Mouse (Mus musculus): ENCODE results near the gene Gm17067. TPM values are rescaled to one million over a fixed set of nuclear protein-coding genes. Genes with fewer than 3 reads are reported as not detected.
A peak's percentile ranks its signal among the peaks of the same experiment; 100 is the strongest.
"Not testable (repeated sequence)": the region's sequence is repeated elsewhere in the genome, so short reads cannot be mapped to it uniquely, and the experiment has no call there.

The Gm17067 gene
- not detected in 2 replicates for polyA plus RNA-seq (2016; fragmentation: Nextera tagmentation; extraction: Ambion mirVana)

GRCm38 (mm10) chr7:42726917-42727316, at the start of gene Gm17067:
Gene Gm17067 (minus strand): TSS chr7:42727017.
- peaks cover 15% of the 10 kb centered on the region; the same call in 1 of the 2 replicates for H3K9me3 ChIP-seq
- not testable (repeated sequence) for H3K4me1 ChIP-seq; H3K4me3 ChIP-seq; H3K36me3 ChIP-seq (replicated peaks); H3K27ac ChIP-seq (replicated peaks); DNase-seq (ENCODE audit: low spot score); H3K27me3 ChIP-seq (replicated peaks; ENCODE audit: low read depth, poor library complexity, severe bottlenecking)
- WGBS, result 89% methylated on average over 4 of the region's 4 CpGs

- H3K27ac ChIP-seq (replicated peaks), result no peak overlapping the region
- no peak for DNase-seq (ENCODE audit: low spot score)
- H3K4me3 ChIP-seq, result no peak overlapping the region
- 54% methylated on average over 20 of the region's 20 CpGs for WGBS
- no peaks in the 10 kb centered on the region for H3K4me1 ChIP-seq
- no peaks in the 10 kb centered on the region for H3K36me3 ChIP-seq (replicated peaks)
- H3K9me3 ChIP-seq, result peaks cover 9% of the 10 kb centered on the region
- no peaks in the 10 kb centered on the region for H3K27me3 ChIP-seq (replicated peaks; ENCODE audit: low read depth, poor library complexity, severe bottlenecking)
Observed at GRCm38 (mm10) chr7:42749836-42750235, 23.0 kb upstream of the Gm17067 start.

GRCm38 (mm10) chr7:42738536-42739210, 11.9 kb upstream of the Gm17067 start:
- H3K4me1 ChIP-seq, result no peaks in the 10 kb centered on the region
- H3K36me3 ChIP-seq (replicated peaks), result no peaks in the 10 kb centered on the region
- no peak overlapping the region for H3K4me3 ChIP-seq
- 90% methylated on average over 10 of the region's 10 CpGs for WGBS
- no peaks in the 10 kb centered on the region for H3K27me3 ChIP-seq (replicated peaks; ENCODE audit: low read depth, poor library complexity, severe bottlenecking)
- peaks cover 30% of the 10 kb centered on the region; the same call in 1 of the 2 replicates for H3K9me3 ChIP-seq
- no peak for DNase-seq (ENCODE audit: low spot score)
- no peak overlapping the region for H3K27ac ChIP-seq (replicated peaks)

GRCm38 (mm10) chr7:42693251-42693650, 33.6 kb downstream of the Gm17067 start:
- DNase-seq (ENCODE audit: low spot score), result peak; percentile 20
- Histone ChIP-seq H3K27ac (replicated peaks) (peak overlapping the region; percentile 81), H3K4me3 (peak overlapping the region; percentile 61)
- H3K36me3 ChIP-seq (replicated peaks); H3K4me1 ChIP-seq; H3K9me3 ChIP-seq; H3K27me3 ChIP-seq (replicated peaks; ENCODE audit: low read depth, poor library complexity, severe bottlenecking): not testable (repeated sequence)
- 4% methylated on average over 4 of the region's 4 CpGs for WGBS

- not testable (repeated sequence) for H3K36me3 ChIP-seq (replicated peaks); H3K9me3 ChIP-seq; H3K4me1 ChIP-seq; H3K27me3 ChIP-seq (replicated peaks; ENCODE audit: low read depth, poor library complexity, severe bottlenecking)
- DNase-seq (ENCODE audit: low spot score), result peak; percentile 83
- 1% methylated on average over 23 of the region's 23 CpGs for WGBS
- Histone ChIP-seq H3K27ac (replicated peaks) (peak within 1 kb of the TSS; percentile 81), H3K4me3 (peak within 1 kb of the TSS; percentile 61)
Observed at GRCm38 (mm10) chr7:42692362-42693158, 34.3 kb downstream of the Gm17067 start, which contains the start of gene Zfp975. Gene Zfp975 (minus strand): TSS chr7:42692742.

- H3K27ac ChIP-seq (replicated peaks); DNase-seq (ENCODE audit: low spot score); H3K4me3 ChIP-seq; H3K36me3 ChIP-seq (replicated peaks); H3K4me1 ChIP-seq; H3K27me3 ChIP-seq (replicated peaks; ENCODE audit: low read depth, poor library complexity, severe bottlenecking): not testable (repeated sequence)
- H3K9me3 ChIP-seq, result peaks cover 37% of the 10 kb centered on the region
- 89% methylated on average over 6 of the region's 6 CpGs for WGBS
Observed at GRCm38 (mm10) chr7:42680081-42680480, 46.7 kb downstream of the Gm17067 start.

GRCm38 (mm10) chr7:42679646-42680045, 47.2 kb downstream of the Gm17067 start:
- H3K4me3 ChIP-seq; DNase-seq (ENCODE audit: low spot score); H3K27me3 ChIP-seq (replicated peaks; ENCODE audit: low read depth, poor library complexity, severe bottlenecking); H3K27ac ChIP-seq (replicated peaks); H3K36me3 ChIP-seq (replicated peaks); H3K4me1 ChIP-seq: not testable (repeated sequence)
- H3K9me3 ChIP-seq, result peaks cover 36% of the 10 kb centered on the region

- Histone ChIP-seq H3K9me3 (peaks cover 49% of the 10 kb centered on the region), H3K36me3 (replicated peaks) (peaks cover 43% of the 10 kb centered on the region)
- H3K4me3 ChIP-seq; H3K27ac ChIP-seq (replicated peaks); H3K4me1 ChIP-seq; H3K27me3 ChIP-seq (replicated peaks; ENCODE audit: low read depth, poor library complexity, severe bottlenecking); DNase-seq (ENCODE audit: low spot score): not testable (repeated sequence)
- WGBS, result 75% methylated on average over 5 of the region's 5 CpGs
Observed at GRCm38 (mm10) chr7:42660140-42660539, 66.7 kb downstream of the Gm17067 start.

Other genes starting within 250 kb of the Gm17067 start
- gene Zfp141, start 221.3 kb downstream of the Gm17067 start, polyA plus RNA-seq (2016; fragmentation: Nextera tagmentation; extraction: Ambion mirVana), result 15.0 and 15.8 TPM in 2 replicates
- not detected in 2 replicates for gene Gm21028, start 148.4 kb downstream of the Gm17067 start, polyA plus RNA-seq (2016; fragmentation: Nextera tagmentation; extraction: Ambion mirVana)
- gene Zfp977, start 134.5 kb downstream of the Gm17067 start, polyA plus RNA-seq (2016; fragmentation: Nextera tagmentation; extraction: Ambion mirVana), result 0.89 and 1.4 TPM in 2 replicates
- 3.3 and 3.9 TPM in 2 replicates for gene Zfp976, start 84.4 kb downstream of the Gm17067 start, polyA plus RNA-seq (2016; fragmentation: Nextera tagmentation; extraction: Ambion mirVana)
- gene Zfp975, start 34.3 kb downstream of the Gm17067 start, polyA plus RNA-seq (2016; fragmentation: Nextera tagmentation; extraction: Ambion mirVana), result 9.9 and 11.7 TPM in 2 replicates
- gene Vmn2r62, start 66.5 kb upstream of the Gm17067 start, polyA plus RNA-seq (2016; fragmentation: Nextera tagmentation; extraction: Ambion mirVana), result not detected in 2 replicates
- gene Gm2381, start 140.2 kb upstream of the Gm17067 start, polyA plus RNA-seq (2016; fragmentation: Nextera tagmentation; extraction: Ambion mirVana), result not detected in 2 replicates
- gene Vmn2r63, start 206.8 kb upstream of the Gm17067 start, polyA plus RNA-seq (2016; fragmentation: Nextera tagmentation; extraction: Ambion mirVana), result not detected in 2 replicates